Mouse (Mus musculus) mature B cell (primary cell): Measurements from ENCODE around the gene Sned1.
"Not testable (repeated sequence)": the region's sequence is repeated elsewhere in the genome, so short reads cannot be mapped to it uniquely, and the experiment has no call there.

Experiments
- in situ Hi-C: fragments of 300-500 bp; cut with MboI; formaldehyde crosslinking; loops from 2 replicates; pipeline ENCODE4 v1.14.3; 2019

Sned1 gene

GRCm38 (mm10) chr1:93229221-93229620, 6.4 kb upstream of the Sned1 start:
- in situ Hi-C loops = no loop called here

DNA sequence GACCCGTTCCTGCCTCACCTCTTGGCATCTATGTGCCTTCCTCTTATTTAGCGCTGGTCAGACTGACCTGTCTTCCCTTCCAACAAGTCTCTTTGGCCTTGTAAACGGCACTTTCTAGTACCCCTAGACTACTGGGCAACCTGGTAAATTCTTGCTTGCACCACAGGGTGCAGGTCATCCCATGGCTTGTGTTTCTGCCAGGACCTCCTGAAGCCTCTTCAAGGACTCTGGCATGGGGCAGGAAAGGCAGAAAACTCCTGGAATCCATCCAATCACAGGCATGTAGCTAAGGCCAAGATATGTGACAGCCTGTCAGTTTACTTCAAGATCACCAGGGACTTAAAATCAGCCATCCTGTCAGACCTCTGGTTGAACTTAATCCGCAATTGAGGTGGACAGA, 6.0 kb upstream of the Sned1 start:
- in situ Hi-C loops = no loop called here

DNA sequence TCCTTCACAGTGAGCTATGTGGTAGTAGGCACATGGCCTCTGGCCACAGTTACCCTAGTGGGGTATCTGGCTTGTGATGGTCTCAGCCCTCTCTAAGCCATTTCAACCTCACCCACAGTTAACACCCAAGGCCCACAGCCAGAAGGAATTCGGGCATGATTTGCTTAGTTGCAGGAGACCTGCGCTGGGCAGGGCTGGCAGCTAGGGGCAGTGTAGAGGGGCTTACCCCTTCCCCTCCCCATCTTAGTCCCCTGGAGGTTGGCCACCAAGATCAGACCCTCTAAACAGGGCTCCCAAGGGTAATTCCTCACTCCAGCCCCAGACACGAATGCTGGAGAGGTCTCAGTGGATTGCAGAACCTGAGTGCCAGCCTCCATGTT, 894 bp downstream of the Sned1 start:
- in situ Hi-C loops = no loop called here

GRCm38 (mm10) chr1:93237676-93238075, 2.0 kb downstream of the Sned1 start:
- in situ Hi-C loops = no loop called here

- in situ Hi-C loops = no loop called here
These were observed 2.6 kb downstream of the Sned1 start for GRCm38 (mm10) chr1:93238201-93238600.

DNA sequence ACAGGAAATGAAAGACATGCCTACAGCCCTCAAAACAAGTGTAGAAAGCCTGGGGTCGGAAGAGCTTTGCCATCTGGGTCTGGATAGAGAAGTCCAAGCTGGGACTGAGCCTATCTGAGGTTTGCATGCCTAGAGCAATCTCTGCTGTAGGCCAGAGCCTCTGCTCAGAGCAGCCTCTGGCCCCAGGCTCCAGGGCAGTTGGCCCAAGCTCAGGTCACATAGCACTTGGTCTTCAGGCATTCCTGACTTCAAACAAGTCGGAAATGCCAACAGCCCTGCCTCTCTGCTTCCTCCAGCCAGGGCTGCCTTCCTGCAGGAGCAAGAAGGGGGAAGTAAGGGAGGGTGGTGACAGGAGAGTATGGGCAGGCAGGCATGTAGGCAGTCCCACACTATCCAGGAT, 10.3 kb downstream of the Sned1 start:
- in situ Hi-C loops = no loop called here

GRCm38 (mm10) chr1:93252586-93252985, 16.9 kb downstream of the Sned1 start:
- in situ Hi-C loops = no loop called here

DNA sequence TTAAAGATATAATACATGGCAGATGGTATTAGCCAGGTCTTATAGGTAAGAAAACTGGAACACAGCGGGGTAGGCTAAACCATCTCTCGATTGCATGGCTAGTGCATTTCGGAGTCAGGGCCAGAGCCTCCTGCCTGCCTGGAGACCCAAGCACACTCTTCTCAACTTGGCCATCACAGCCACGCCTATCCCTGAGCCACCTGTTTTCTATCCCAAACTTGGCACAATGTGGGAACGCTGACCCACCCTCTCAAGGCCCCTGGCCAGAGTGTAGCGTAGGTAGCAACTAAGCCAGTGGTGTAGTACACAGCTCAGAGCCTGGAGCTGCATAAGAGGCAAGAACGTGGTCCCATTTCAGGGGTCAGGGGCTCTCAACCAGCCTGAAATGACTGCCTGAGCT, 20.1 kb downstream of the Sned1 start:
- in situ Hi-C loops = no loop called here

GRCm38 (mm10) chr1:93257560-93257959, 21.9 kb downstream of the Sned1 start:
- in situ Hi-C loops = no loop called here

DNA sequence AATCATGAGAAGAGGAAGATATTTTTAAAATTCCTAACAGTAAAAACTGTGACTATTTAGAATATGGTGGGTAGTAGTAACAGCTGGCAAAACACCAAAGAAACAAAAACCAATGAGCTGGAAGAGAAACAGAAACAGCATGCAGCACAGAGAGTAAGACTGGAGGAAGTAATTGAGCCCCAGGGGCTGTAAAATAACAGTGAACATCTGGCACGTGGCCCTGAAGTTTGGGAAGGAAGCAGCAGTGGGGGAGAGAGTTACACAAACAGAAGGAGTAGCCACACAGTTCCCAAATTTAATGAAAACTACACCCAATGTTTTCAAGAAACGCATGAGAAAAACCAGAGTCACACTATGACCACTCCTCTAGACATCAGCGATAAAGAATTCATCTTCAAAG, 31.6 kb downstream of the Sned1 start:
- in situ Hi-C loops = no loop called here

DNA sequence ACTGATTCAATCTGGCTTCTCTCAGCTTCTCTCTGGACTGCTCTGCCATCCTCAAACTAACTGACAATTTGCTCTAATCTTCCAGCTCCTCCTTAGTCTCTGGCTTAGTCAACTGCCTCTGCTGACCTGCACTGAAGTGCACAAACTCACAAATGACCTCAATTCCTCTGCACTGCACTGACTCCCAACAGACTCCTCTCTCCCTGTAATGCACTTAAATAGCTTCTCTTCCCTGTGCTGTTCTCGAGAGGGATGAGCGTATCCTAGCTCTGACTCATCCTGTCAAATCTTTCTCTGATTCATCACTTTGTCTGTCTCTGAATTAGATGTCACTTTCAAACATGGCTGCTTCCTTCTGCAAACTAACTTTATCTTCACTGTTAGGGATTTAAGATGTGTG, 32.6 kb downstream of the Sned1 start:
- in situ Hi-C loops = no loop called here

DNA sequence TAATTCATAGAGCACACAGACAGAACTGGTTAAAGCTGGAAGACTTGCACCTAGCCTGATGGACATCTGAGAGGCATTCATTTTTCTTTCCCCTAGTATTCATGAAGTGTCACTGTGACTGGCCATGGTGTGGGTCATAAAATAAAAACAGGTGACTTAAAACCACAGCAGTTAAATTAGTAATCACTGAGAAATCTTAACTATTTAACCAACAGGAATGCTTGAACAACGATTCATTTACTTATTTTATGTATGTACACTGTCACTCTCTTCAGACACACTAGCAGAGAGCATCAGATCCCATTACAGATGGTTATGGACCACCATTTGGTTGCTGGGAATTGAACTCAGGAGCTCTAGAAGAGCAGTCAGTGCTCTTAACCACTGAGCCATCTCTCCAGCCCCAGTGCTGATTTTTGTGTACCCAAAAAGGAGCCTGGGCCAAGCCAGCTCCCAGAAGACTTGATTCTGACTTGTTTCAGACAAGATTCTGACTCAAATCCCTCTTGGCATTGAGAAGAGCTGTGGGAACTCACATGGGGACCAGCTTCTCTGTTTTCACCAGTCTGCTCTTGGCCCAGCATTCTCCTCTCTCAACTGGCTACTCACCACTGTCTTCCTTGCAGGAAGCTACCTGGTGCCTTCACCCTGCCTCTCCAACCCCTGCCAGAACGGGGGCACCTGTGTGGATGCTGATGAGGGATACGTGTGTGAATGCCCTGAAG, 35.0 kb downstream of the Sned1 start:
- in situ Hi-C loops = no loop called here

DNA sequence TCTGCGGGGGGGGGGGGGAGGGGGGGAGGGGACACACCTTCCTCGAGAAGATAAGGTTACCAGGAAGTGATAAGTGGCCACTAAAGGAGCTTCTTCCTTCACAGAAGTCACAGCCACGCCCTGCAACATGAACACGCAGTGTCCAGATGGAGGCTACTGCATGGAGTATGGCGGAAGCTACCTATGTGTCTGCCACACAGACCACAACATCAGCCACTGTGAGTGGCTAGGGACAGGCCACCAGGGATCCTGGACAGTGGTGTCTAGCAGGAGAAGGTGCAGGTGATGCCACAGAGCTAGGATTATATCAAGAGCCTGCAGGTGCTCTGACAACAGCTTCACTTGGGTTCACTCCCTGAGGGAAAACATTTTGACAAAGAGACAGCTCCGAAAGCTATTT, 36.1 kb downstream of the Sned1 start:
- in situ Hi-C loops = no loop called here

GRCm38 (mm10) chr1:93272409-93272821, 36.8 kb downstream of the Sned1 start:
- in situ Hi-C loops = no loop called here

DNA sequence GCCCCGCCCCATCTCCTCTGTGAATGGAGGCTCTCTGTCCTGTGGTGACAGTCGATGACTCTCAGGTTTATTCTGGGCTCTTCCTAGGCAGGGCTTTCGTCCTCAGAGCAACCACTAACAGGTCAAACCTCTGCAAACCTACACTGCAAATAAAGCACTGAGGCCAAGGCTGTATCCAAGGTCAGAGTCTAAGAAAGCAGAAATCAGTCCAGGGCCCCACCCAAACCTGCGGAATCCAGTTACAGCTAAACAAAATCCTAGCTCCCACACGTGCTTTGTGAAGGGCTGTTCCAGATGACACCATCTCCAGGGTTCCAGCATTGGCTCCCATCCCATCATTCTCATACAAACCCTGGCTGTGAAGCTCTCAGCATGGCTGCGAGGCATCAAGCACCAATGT, 39.9 kb downstream of the Sned1 start:
- in situ Hi-C loops = no loop called here

GRCm38 (mm10) chr1:93277041-93277440, 41.4 kb downstream of the Sned1 start:
- in situ Hi-C loops = no loop called here

GRCm38 (mm10) chr1:93289678-93290214, 54.1 kb downstream of the Sned1 start:
- in situ Hi-C loops = no loop called here

DNA sequence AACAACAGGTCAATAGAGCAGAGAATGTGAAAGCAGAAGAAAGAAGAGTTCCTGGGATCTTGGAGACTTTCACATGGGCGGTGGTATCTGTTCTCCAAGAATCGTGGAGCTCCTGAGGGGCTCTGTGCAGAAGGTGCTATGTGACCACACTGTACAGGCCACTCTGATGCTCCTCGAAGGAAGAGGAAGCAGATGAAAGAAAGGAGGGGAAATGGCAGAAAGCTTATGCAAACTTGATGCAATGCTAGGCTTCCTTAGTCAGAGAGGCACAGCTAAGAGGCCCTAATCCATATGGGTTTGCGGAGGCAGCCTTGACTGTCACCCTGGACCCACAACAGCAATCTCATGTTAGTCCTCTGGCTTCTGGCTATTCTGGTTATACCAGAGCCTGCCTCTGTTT, 55.3 kb downstream of the Sned1 start:
- in situ Hi-C loops = no loop called here

DNA sequence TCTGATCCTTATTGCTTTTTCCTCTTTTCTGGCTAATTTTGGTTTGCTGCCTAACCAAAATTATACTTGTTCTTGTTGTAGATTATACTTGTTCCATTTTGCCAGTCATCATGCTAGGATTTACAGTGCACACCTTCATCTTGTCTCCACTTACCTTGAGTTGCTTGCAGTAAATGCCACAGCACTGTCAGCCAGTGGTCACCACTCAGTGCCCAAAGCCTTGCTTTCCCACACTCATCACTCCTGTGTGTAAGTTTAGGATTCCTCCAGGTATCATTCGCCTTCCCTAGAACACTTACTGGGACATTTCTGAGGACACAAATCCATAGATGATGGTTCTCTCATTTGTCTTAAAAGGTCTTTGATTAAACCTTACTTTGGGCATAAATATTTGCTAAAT, 56.0 kb downstream of the Sned1 start:
- in situ Hi-C loops = no loop called here

- in situ Hi-C loops = no loop called here
These were observed 56.4 kb downstream of the Sned1 start for GRCm38 (mm10) chr1:93292006-93292405.

DNA sequence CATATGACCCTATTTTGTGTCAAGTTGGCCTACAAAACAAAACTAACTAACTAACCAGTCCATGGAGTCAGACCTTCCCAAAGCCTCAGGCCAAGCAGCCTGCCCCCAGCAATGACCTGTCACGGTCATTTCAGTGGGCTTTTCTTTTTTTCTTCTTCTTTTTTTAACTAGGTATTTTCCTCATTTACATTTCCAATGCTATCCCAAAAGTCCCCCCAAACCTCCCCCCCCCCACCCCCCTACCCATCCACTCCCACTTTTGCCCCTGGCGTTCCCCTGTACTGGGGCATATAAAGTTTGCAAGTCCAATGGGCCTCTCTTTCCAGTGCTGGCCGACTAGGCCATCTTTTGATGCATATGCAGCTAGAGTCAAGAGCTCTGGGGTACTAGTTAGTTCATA, 58.9 kb downstream of the Sned1 start:
- in situ Hi-C loops = not testable (repeated sequence)

DNA sequence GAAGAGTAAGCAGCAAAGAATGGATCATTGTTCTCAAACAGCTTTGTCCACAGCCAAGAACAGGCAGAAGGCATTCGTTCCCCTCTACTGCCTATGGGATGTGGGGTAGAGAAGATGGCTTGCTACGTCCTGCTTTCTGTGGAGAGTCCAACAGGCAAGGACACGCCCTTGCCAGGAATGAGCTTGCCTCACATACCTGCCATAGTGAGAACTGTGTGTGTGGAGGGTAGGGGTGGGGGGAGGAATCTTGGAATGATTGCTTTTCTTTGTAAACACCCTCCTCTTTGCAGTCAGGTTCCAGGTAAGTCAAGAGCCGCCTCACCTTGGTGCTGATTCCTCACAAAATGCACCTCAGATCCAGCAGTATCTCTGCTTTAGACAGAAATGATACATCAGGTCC, 64.2 kb downstream of the Sned1 start:
- in situ Hi-C loops = no loop called here

- in situ Hi-C loops = no loop called here
These were observed 64.9 kb downstream of the Sned1 start for GRCm38 (mm10) chr1:93300578-93300977.
